Mouse (Mus musculus) erythroblast, embryonic 14.5 days (primary cell): Measurements from ENCODE around the gene Ckap5.

Experiments used
- GATA1 ChIP-seq: IDR thresholded peaks from 2 replicates; pipeline ENCODE4 v1.6.1; 2012; ENCODE audit warnings: low read length, inconsistent platforms, mixed read lengths
- TAL1 ChIP-seq: IDR thresholded peaks from 3 replicates; pipeline ENCODE4 v1.6.1; 2012; ENCODE audit warnings: low read length, inconsistent platforms, mixed read lengths

DNA sequence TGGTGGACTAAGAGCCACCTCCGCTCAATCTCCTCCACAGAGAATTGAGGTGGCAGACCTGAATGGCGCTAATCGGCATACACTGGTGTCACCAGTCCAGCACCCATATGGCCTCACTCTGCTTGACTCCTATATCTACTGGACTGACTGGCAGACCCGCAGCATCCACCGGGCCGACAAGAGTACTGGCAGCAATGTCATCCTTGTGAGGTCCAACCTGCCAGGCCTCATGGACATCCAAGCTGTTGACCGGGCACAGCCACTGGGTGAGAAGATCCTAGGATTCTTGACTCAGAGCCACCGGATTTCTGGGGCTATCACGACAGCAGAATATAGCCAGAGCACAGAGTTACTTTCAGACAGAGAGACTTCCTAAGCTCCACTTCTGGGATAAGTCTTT is 32.6 kb upstream of the Ckap5 start:
- no peak for TF ChIP-seq TAL1
- TF ChIP-seq GATA1 = no peak
